Mouse (Mus musculus) lung, embryonic 14.5 days (tissue): ENCODE results near the gene Dock10. TPM values are rescaled to one million over a fixed set of nuclear protein-coding genes. Genes with fewer than 3 reads are reported as not detected.
A peak's percentile ranks its signal among the peaks of the same experiment; 100 is the strongest.

Source experiments
- ATAC-seq: fragments of 200-750 bp; cut with Nextera tagmentation; 2 replicates; pipeline ENCODE4 v1.8.0; 2017; ENCODE audit warnings: mild to moderate bottlenecking, moderate TSS enrichment, moderate library complexity; ENCODE audit not compliant: insufficient read depth
- DNase-seq: peaks from one replicate; pipeline ENCODE4 v3.0.0-alpha.2; 2015
- H3K27ac ChIP-seq: fragments of 300-500 bp; sonication (generic); 2 replicates; pipeline ENCODE4 v1.5.1; 2014; ENCODE audit warnings: low read depth, mild to moderate bottlenecking, moderate library complexity
- H3K27me3 ChIP-seq: fragments of 300-500 bp; sonication (generic); 2 replicates; pipeline ENCODE4 v1.6.1; 2014; ENCODE audit warnings: low read length, control low read depth; ENCODE audit not compliant: insufficient read depth
- H3K36me3 ChIP-seq: fragments of 300-500 bp; sonication (generic); 2 replicates; pipeline ENCODE4 v1.6.1; 2014; ENCODE audit warnings: control low read depth; ENCODE audit not compliant: insufficient read depth
- H3K4me1 ChIP-seq: fragments of 300-500 bp; sonication (generic); 2 replicates; pipeline ENCODE4 v1.6.1; 2014; ENCODE audit warnings: antibody characterized with exemption, control low read depth; ENCODE audit not compliant: insufficient read depth
- H3K4me2 ChIP-seq: fragments of 300-500 bp; sonication (generic); 2 replicates; pipeline ENCODE4 v1.6.1; 2014; ENCODE audit warnings: mild to moderate bottlenecking
- H3K4me3 ChIP-seq: fragments of 300-500 bp; sonication (generic); 2 replicates; pipeline ENCODE4 v1.5.1; 2014; ENCODE audit warnings: low read depth, low read length
- H3K9ac ChIP-seq: fragments of 300-500 bp; sonication (generic); 2 replicates; pipeline ENCODE4 v1.6.1; 2014
- H3K9me3 ChIP-seq: fragments of 300-500 bp; sonication (generic); 2 replicates; pipeline ENCODE4 v1.6.1; 2016; ENCODE audit warnings: low read depth, low read length, control low read depth
- CTCF ChIP-seq: IDR thresholded peaks from 2 replicates; pipeline ENCODE4 v1.5.1; 2016; ENCODE audit warnings: antibody characterized with exemption, low read depth
- WGBS: fragments of 180-500 bp; shearing (Covaris S2); extraction: QIAGEN DNeasy Blood & Tissue Kit; methylation state at CpG from one replicate; pipeline ENCODE4 v1.1.7; 2014; 5-methylcytosine and 5-hydroxymethylcytosine counted together
- polyA plus RNA-seq: library from polyadenylated mRNA; unstranded; fragments of >200 nt; fragmentation: Nextera tagmentation; extraction: Ambion mirVana; gene quantifications from 2 replicates; pipeline ENCODE4 v1.2.1, GENCODE M21; 2014

Gene Dock10
- polyA plus RNA-seq, 1 experiment from 2014 or later = 4.9 TPM

DNA sequence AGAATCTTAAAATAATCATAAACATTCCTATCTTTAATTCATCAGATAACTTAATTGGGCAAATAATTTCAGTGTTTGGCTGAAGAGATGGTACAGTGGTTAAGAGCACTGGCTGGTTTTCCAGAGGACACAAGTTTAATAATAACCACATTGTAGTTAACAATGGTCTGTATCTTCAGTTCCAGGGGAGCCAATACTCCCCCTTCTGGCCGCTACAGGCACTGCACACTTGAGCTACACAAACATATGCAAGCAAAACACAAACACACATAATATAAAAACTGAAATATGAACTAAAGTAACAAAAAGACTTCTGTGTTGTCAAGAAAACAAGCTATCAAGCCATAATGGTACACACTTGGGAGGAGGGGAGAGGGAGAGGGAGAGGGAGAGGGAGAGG, 102.5 kb downstream of the Dock10 start:
- TF ChIP-seq CTCF = peak; percentile 32
- Histone ChIP-seq H3K4me2 (no peak overlapping the region), H3K27ac (no peak overlapping the region), H3K4me1 (no peaks in the 10 kb centered on the region), H3K4me3 (no peak overlapping the region), H3K9ac (no peak overlapping the region), H3K36me3 (no peaks in the 10 kb centered on the region), H3K27me3 (no peaks in the 10 kb centered on the region), H3K9me3 (no peaks in the 10 kb centered on the region)
- DNase-seq (no peak), ATAC-seq (no peak)
- 48% methylated on average over 1 of the region's 1 CpGs for WGBS

DNA sequence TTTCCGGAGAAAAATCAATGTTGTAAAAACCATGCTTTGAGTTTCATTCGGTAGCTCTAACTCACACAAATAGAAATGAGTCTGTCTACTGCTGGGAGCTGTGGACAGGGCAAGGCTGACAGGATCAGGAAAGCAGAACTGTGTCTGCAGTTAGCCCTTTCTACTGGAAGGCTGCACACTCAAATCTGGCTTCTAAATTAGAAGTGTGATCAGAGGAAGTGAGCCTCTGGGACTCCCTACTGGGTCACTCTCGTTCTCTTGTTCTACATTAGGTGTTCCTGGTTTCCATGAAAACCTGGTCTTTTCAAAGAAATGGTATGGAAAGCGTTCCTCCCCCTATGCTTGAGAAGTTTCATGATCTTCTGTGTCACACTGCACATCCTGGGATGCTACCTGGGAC, 103.1 kb downstream of the Dock10 start:
- Histone ChIP-seq H3K36me3 (no peaks in the 10 kb centered on the region), H3K9me3 (no peaks in the 10 kb centered on the region), H3K27me3 (no peaks in the 10 kb centered on the region), H3K4me2 (no peak overlapping the region), H3K4me3 (no peak overlapping the region), H3K4me1 (no peaks in the 10 kb centered on the region), H3K27ac (no peak overlapping the region), H3K9ac (no peak overlapping the region)
- DNase-seq = no peak
- 75% methylated on average over 4 of the region's 4 CpGs for WGBS
- no peak for TF ChIP-seq CTCF
- no peak for ATAC-seq

DNA sequence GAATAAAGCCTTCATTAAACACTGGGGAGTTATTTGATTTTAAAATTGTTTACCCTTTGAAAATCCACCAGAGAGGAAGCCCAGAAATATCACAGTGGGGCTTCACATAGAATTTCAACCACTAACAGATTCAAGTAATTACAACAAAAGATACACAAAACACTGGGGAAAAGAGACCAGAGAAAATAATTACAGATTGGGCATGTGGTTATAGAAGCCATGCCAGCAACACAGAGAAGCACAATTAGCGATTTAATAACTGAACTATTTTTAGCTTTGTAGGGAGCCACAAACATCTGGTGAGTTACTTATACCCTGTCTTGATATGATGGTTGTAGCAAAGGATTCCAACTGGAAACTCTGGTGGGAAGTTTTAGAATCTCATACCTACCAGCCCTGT, 104.2 kb downstream of the Dock10 start:
- no peaks in the 10 kb centered on the region for H3K4me1 ChIP-seq
- H3K9ac ChIP-seq = no peak overlapping the region
- H3K4me3 ChIP-seq = no peak overlapping the region
- no peak for TF ChIP-seq CTCF
- no peaks in the 10 kb centered on the region for H3K36me3 ChIP-seq
- H3K27ac ChIP-seq = no peak overlapping the region
- no peaks in the 10 kb centered on the region for H3K27me3 ChIP-seq
- DNase-seq (no peak), ATAC-seq (no peak)
- no peaks in the 10 kb centered on the region for H3K9me3 ChIP-seq
- no peak overlapping the region for H3K4me2 ChIP-seq
- WGBS = 64% methylated on average over 1 of the region's 1 CpGs

DNA sequence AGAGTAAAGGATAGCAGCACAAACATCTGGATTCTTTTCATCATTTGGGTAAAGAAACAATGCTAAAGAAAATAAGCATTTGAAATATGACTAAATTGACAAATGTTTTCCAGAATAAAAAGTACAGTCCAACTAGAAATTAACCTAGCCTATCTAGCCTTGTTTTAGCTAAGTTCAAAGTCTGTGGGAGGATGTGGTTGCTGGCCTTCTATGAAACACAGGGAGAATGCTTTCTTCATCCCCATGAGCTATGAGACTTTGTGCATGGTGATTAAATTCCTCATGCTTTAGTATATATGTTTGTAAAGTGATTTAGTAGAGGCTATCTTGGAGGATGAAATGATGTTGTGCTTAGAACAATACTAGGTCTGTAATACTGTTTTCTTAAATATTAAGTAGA, 105.5 kb downstream of the Dock10 start:
- no peak for TF ChIP-seq CTCF
- H3K4me3 ChIP-seq = no peak overlapping the region

DNA sequence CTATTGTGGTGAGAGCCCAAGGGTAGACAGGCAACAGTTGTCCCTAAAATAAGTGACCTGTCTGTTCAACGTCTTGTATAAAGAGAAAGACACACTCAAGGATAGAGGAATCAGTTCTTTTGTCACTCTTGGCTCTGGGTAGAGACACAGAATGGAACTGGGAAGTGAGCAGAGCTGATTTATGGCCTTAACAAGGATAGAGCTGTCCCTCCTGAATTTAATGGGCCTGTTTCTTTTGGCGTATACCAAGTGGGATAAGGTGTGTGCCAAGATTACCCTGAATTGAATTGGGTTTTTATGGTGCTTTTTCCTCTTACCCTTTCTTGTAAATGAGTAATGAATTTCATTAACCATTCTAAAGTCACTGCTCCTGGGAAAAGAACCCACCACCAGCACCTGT, 106.2 kb downstream of the Dock10 start:
- ATAC-seq = no peak
- no peaks in the 10 kb centered on the region for H3K9me3 ChIP-seq
- no peaks in the 10 kb centered on the region for H3K36me3 ChIP-seq

More for the DNA sequence above, 105.5 kb downstream of the Dock10 start:
- no peaks in the 10 kb centered on the region for H3K36me3 ChIP-seq
- no peaks in the 10 kb centered on the region for H3K27me3 ChIP-seq
- H3K4me1 ChIP-seq = no peaks in the 10 kb centered on the region
- no peak for ATAC-seq
- no peak for DNase-seq
- H3K9me3 ChIP-seq = no peaks in the 10 kb centered on the region
- no peak overlapping the region for H3K27ac ChIP-seq
- H3K9ac ChIP-seq = no peak overlapping the region
- no peak overlapping the region for H3K4me2 ChIP-seq

DNA sequence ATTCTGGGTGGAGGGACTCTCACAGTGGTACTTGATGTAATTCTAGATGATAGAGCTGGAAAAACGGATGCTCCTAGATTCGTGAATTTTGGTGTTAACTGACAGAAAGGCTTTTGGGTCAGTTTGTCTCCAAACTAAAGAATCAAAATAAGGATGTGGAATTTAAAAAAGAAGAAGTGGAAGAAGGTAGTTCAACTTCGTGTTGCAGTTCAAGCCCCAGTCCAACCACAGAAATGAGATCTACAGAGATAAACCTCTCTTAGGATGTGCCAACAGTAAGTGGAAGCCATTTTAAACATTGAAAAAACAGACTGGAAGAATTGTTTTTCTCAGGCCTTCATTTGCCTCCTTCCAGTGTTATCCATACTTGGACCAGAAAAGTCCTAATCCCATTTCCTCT, 111.7 kb downstream of the Dock10 start:
- Histone ChIP-seq H3K9ac (no peak overlapping the region), H3K4me3 (no peak overlapping the region), H3K4me2 (no peak overlapping the region), H3K4me1 (no peaks in the 10 kb centered on the region), H3K27me3 (no peaks in the 10 kb centered on the region), H3K36me3 (no peaks in the 10 kb centered on the region), H3K9me3 (no peaks in the 10 kb centered on the region), H3K27ac (no peak overlapping the region)
- DNase-seq (no peak), ATAC-seq (no peak)
- no peak for TF ChIP-seq CTCF
- 63% methylated on average over 3 of the region's 3 CpGs for WGBS

More for the DNA sequence above, 106.2 kb downstream of the Dock10 start:
- WGBS = 69% methylated on average over 2 of the region's 2 CpGs
- Histone ChIP-seq H3K9ac (no peak overlapping the region), H3K4me3 (no peak overlapping the region), H3K4me2 (no peak overlapping the region), H3K27me3 (no peaks in the 10 kb centered on the region), H3K27ac (no peak overlapping the region), H3K4me1 (no peaks in the 10 kb centered on the region)
- no peak for TF ChIP-seq CTCF
- no peak for DNase-seq

DNA sequence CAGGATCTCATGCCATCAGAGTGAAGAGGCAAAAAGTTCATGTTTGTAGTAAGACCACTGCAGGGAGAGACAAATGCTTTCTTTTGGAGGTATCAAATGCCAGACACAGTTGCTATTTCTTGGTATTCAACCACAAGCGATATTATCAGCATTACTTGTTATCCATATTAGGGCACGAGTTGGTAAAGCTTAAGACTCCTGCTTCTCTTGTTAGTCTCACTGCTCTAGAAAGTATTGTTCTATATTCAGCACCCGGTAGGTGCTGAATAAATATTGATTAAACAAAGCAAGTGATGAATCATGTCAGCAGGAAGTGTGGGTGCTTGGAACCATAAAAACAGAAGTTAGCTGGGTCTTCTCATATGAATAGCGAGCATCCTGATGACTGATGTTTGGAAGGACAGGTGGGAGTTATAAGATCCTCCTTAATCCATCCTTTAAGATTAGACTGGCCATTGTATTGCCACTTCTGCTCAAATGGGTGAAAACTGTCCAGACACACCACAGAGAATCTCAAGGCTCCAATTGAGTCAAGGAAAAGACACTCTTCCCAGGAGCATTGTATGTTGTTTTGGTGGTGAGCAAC, 114.4 kb downstream of the Dock10 start:
- H3K27ac ChIP-seq = no peak overlapping the region
- DNase-seq = no peak
- H3K9me3 ChIP-seq = no peaks in the 10 kb centered on the region
- no peak overlapping the region for H3K4me3 ChIP-seq
- H3K4me2 ChIP-seq = no peak overlapping the region
- 76% methylated on average over 4 of the region's 4 CpGs for WGBS
- H3K27me3 ChIP-seq = no peaks in the 10 kb centered on the region
- no peaks in the 10 kb centered on the region for H3K36me3 ChIP-seq
- ATAC-seq = no peak
- H3K4me1 ChIP-seq = no peaks in the 10 kb centered on the region
- H3K9ac ChIP-seq = no peak overlapping the region
- TF ChIP-seq CTCF = no peak

DNA sequence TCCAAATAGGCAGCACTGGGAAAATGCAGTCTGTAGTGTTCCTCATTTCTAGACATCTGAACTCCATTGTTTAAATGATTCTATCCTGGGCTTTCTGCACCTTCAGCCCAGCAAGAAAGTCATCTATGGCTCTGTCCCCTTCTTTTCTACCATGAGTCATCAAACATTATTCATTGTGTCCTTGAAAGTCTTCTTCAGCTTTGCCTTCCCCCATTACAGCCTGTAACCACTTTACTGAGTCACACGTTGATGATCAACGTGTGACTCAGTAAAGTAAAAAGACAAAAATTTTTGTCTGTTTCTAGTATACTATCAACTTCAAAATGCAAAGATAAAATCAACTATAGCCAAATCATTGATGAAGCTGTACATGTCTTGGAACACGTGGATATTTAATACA, 116.5 kb downstream of the Dock10 start:
- no peak for TF ChIP-seq CTCF

More for the DNA sequence above, 116.5 kb downstream of the Dock10 start:
- Histone ChIP-seq H3K9ac (no peak overlapping the region), H3K4me1 (no peaks in the 10 kb centered on the region), H3K4me2 (no peak overlapping the region), H3K27ac (no peak overlapping the region), H3K36me3 (no peaks in the 10 kb centered on the region), H3K4me3 (no peak overlapping the region), H3K27me3 (no peaks in the 10 kb centered on the region), H3K9me3 (no peaks in the 10 kb centered on the region)
- WGBS = 85% methylated on average over 3 of the region's 3 CpGs
- no peak for ATAC-seq
- DNase-seq = no peak
